Comparison of ENCODE assay signal across 15 mouse cellular contexts in the genomic region with DNA sequence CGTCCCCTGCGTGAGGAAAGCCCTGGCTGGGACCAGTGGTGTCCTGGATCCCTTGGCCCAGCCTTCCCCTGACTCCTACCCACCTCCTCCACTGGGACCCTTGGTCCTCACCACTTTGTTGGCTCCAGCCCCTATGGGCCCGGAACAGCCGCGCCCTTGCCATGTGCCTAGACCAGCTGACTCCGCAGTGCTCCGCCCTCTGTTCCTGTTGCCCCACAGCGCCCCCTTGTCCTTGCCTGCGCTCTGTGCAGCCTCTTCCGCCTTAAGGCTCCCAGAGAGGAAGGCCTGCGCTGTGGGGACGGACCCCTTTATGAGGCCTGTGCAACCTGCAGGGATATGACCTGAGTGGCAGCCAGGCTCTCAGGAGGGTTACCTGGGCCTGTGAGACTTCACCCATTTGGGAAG. TPM values are rescaled to one million over a fixed set of nuclear protein-coding genes. Genes with fewer than 3 reads are reported as not detected.
DNase-seq lines count a peak whose midpoint lies in the region; ATAC-seq and TF ChIP-seq lines count a peak whose summit lies in the region.
"Had no signal": no experiment of that assay in that cellular context is flagged by ENCODE, and none has a peak within 500 bp of the region (broad histone marks: within the 10 kb centered on the region; RNA-seq: fewer than 3 reads in every experiment).

No protein-coding gene starts in this region.

- 93% methylated on average over 12 of the region's 12 CpGs for WGBS in liver, adult 2 months
- 89% methylated on average over 12 of the region's 12 CpGs for WGBS in liver, postnatal 0 days (ENCODE audit: insufficient replicate concordance)
- WGBS in limb, embryonic 10.5 days = 90% methylated on average over 12 of the region's 12 CpGs
- 85% methylated on average over 12 of the region's 12 CpGs for WGBS in midbrain, embryonic 15.5 days

- ATAC-seq in liver, postnatal 0 days = no peak
- ATAC-seq in midbrain, embryonic 15.5 days (replicated peaks) = no peak
- ATAC-seq: forebrain, embryonic 13.5 days had no signal

- DNase-seq in liver, adult 2 months (ENCODE audit: extremely low read depth, low read depth, low spot score) = no peak
- no peak for DNase-seq in liver, postnatal 0 days
- DNase-seq in MEL (ENCODE audit: low read depth, low spot score) = peak; percentile 95
- no peak for DNase-seq in limb, embryonic 10.5 days (ENCODE audit: low spot score)
- DNase-seq in left cerebral cortex, adult 11 months (ENCODE audit: low spot score) = no peak
- DNase-seq: adrenal gland, postnatal 36 days; kidney, postnatal 25 days; right cerebral cortex, postnatal 4 days had no signal

- no peak overlapping the region for H3K4me3 ChIP-seq in liver, adult 2 months (ENCODE audit: insufficient read depth, low read depth, low read length)
- H3K4me3 ChIP-seq in liver, postnatal 0 days (ENCODE audit: low read depth, low read length) = no peak overlapping the region
- H3K4me3 ChIP-seq in MEL (ENCODE audit: control insufficient read depth in 1 of 2, insufficient read depth in 1 of 2, low read depth in 2 of 2, low read length in 2 of 2) = peak overlapping the region; percentile 86 to 94
- no peak overlapping the region for H3K4me3 ChIP-seq in limb, embryonic 10.5 days
- H3K4me3 ChIP-seq in testis, adult 2 months (ENCODE audit: control insufficient read depth, low read depth, low read length) = peak overlapping the region; percentile 87
- no peak overlapping the region for H3K4me3 ChIP-seq in midbrain, embryonic 15.5 days
- H3K4me3 ChIP-seq: forebrain, embryonic 13.5 days; heart, embryonic 13.5 days had no signal

- H3K27ac ChIP-seq in liver, adult 2 months (replicated peaks; ENCODE audit: insufficient read depth, low read depth, low read length) = no peak overlapping the region
- H3K27ac ChIP-seq in liver, postnatal 0 days (ENCODE audit: low read depth) = no peak overlapping the region
- H3K27ac ChIP-seq in MEL (ENCODE audit: control insufficient read depth, low read depth, low read length) = peak overlapping the region; percentile 67
- H3K27ac ChIP-seq in limb, embryonic 10.5 days = peak overlapping the region; percentile 50
- no peak overlapping the region; the same call in 1 of the 2 replicates for H3K27ac ChIP-seq in testis, adult 2 months (ENCODE audit: control insufficient read depth, insufficient read depth, low read depth, low read length)
- no peak overlapping the region for H3K27ac ChIP-seq in midbrain, embryonic 15.5 days
- H3K27ac ChIP-seq: forebrain, embryonic 13.5 days; heart, embryonic 13.5 days had no signal

- TF ChIP-seq EP300 in liver, postnatal 0 days (IDR thresholded peaks at IDR 0.05; ENCODE audit: low read depth) = no peak
- peak; percentile 19 to 35; a peak in 2 of 4 replicates for TF ChIP-seq EP300 in MEL (IDR thresholded peaks at IDR 0.05; ENCODE audit: low read depth in 1 of 2, low read length in 2 of 2)

- H3K79me2 ChIP-seq in liver, adult 2 months (ENCODE audit: control insufficient read depth, insufficient read depth, low read length) = no peaks in the 10 kb centered on the region
- H3K79me2 ChIP-seq in MEL (ENCODE audit: control insufficient read depth, insufficient read depth, low read length, poor library complexity) = peaks cover 19% of the 10 kb centered on the region

- 0 out of 2 replicates have a peak, but pooled peaks have one; percentile 9 for TF ChIP-seq CTCF in liver, adult 2 months (IDR thresholded peaks at IDR 0.05; ENCODE audit: low read depth, low read length)
- TF ChIP-seq CTCF in liver, postnatal 0 days (IDR thresholded peaks at IDR 0.05; ENCODE audit: low read depth) = no peak
- peak; percentile 72 to 92 (median 87) for TF ChIP-seq CTCF in MEL (IDR thresholded peaks at IDR 0.05 in 2 of 3, conservative IDR thresholded peaks at IDR 0.05 in 1 of 3; ENCODE audit: control insufficient read depth in 1 of 3, insufficient read depth in 1 of 3, low read depth in 2 of 3, low read length in 3 of 3, poor library complexity in 1 of 3, severe bottlenecking in 1 of 3)
- TF ChIP-seq CTCF in testis, adult 2 months (IDR thresholded peaks at IDR 0.05; ENCODE audit: control insufficient read depth, insufficient read depth, insufficient replicate concordance, low read depth, low read length) = peak; percentile 61; the same call in 1 of the 2 replicates

- no peaks in the 10 kb centered on the region for H3K36me3 ChIP-seq in liver, adult 2 months (ENCODE audit: control insufficient read depth, insufficient read depth, low read length)
- no peaks in the 10 kb centered on the region for H3K36me3 ChIP-seq in liver, postnatal 0 days (replicated peaks; ENCODE audit: insufficient read depth, low read length)
- peaks cover 0 to 27% of the 10 kb centered on the region in 2 experiments; a peak in 2 of 4 replicates for H3K36me3 ChIP-seq in MEL (ENCODE audit: control insufficient read depth in 1 of 2, insufficient read depth in 2 of 2, low read length in 2 of 2)
- H3K36me3 ChIP-seq in limb, embryonic 10.5 days = no peaks in the 10 kb centered on the region
- H3K36me3 ChIP-seq in testis, adult 2 months (ENCODE audit: control insufficient read depth, insufficient read depth, low read length) = no peaks in the 10 kb centered on the region
- no peaks in the 10 kb centered on the region for H3K36me3 ChIP-seq in midbrain, embryonic 15.5 days (replicated peaks)
- H3K36me3 ChIP-seq: heart, embryonic 13.5 days had no signal

- no peak overlapping the region for H3K4me2 ChIP-seq in liver, postnatal 0 days (ENCODE audit: low read depth, low read length)
- no peak overlapping the region for H3K4me2 ChIP-seq in midbrain, embryonic 15.5 days
- H3K4me2 ChIP-seq: forebrain, embryonic 13.5 days; heart, embryonic 13.5 days had no signal

- TF ChIP-seq POLR2A in liver, adult 2 months (IDR thresholded peaks at IDR 0.05; ENCODE audit: extremely low read depth, insufficient read depth, low read length) = no peak
- TF ChIP-seq POLR2A in MEL (IDR thresholded peaks at IDR 0.05; ENCODE audit: control insufficient read depth in 1 of 2, insufficient read depth in 1 of 2, low read depth in 1 of 2, low read length in 2 of 2, poor library complexity in 1 of 2) = peak; percentile 77 to 86
- peak; percentile 25; the same call in 1 of the 2 replicates for TF ChIP-seq POLR2A in testis, adult 2 months (IDR thresholded peaks at IDR 0.05; ENCODE audit: control insufficient read depth, low read depth, low read length)

- TF ChIP-seq RAD21 in MEL (IDR thresholded peaks at IDR 0.05; ENCODE audit: low read depth, low read length) = peak; percentile 6; the same call in 1 of the 2 replicates

- no peaks in the 10 kb centered on the region for H3K27me3 ChIP-seq in liver, adult 2 months (ENCODE audit: control insufficient read depth, insufficient read depth, low read length)
- H3K27me3 ChIP-seq in liver, postnatal 0 days (ENCODE audit: insufficient read depth, low read length) = no peaks in the 10 kb centered on the region
- H3K27me3 ChIP-seq in MEL (ENCODE audit: control insufficient read depth in 1 of 2, insufficient read depth in 2 of 2, low read length in 2 of 2) = no peaks in the 10 kb centered on the region
- no peaks in the 10 kb centered on the region for H3K27me3 ChIP-seq in limb, embryonic 10.5 days (ENCODE audit: low read depth, poor library complexity, severe bottlenecking)
- no peaks in the 10 kb centered on the region for H3K27me3 ChIP-seq in testis, adult 2 months (ENCODE audit: control insufficient read depth, insufficient read depth, low read length)
- no peaks in the 10 kb centered on the region for H3K27me3 ChIP-seq in midbrain, embryonic 15.5 days (replicated peaks)
- H3K27me3 ChIP-seq: forebrain, embryonic 13.5 days; heart, embryonic 13.5 days had no signal

- no peak overlapping the region for H3K9ac ChIP-seq in liver, adult 2 months (ENCODE audit: low read depth, low read length)
- no peak overlapping the region for H3K9ac ChIP-seq in liver, postnatal 0 days (replicated peaks)
- H3K9ac ChIP-seq in MEL (ENCODE audit: control insufficient read depth, low read depth, low read length, poor library complexity, severe bottlenecking) = peak overlapping the region; percentile 95
- no peak overlapping the region for H3K9ac ChIP-seq in midbrain, embryonic 15.5 days
- H3K9ac ChIP-seq: forebrain, embryonic 13.5 days; heart, embryonic 13.5 days had no signal

- no peaks in the 10 kb centered on the region; the same call in 1 of the 2 replicates for H3K4me1 ChIP-seq in liver, adult 2 months (ENCODE audit: control insufficient read depth, insufficient read depth, low read length)
- no peaks in the 10 kb centered on the region for H3K4me1 ChIP-seq in liver, postnatal 0 days (ENCODE audit: insufficient read depth)
- peaks cover 2 to 39% of the 10 kb centered on the region in 2 experiments; a peak in 3 of 4 replicates for H3K4me1 ChIP-seq in MEL (ENCODE audit: control insufficient read depth in 1 of 2, insufficient read depth in 2 of 2, low read length in 2 of 2)
- peaks cover 8% of the 10 kb centered on the region for H3K4me1 ChIP-seq in limb, embryonic 10.5 days
- H3K4me1 ChIP-seq in testis, adult 2 months (ENCODE audit: control insufficient read depth, insufficient read depth, low read length) = no peaks in the 10 kb centered on the region
- no peaks in the 10 kb centered on the region for H3K4me1 ChIP-seq in midbrain, embryonic 15.5 days
- H3K4me1 ChIP-seq: forebrain, embryonic 13.5 days had no signal

- H3K9me3 ChIP-seq in liver, postnatal 0 days (ENCODE audit: low read length) = no peaks in the 10 kb centered on the region
- no peaks in the 10 kb centered on the region for H3K9me3 ChIP-seq in MEL (replicated peaks; ENCODE audit: insufficient read depth, low read length)
- H3K9me3 ChIP-seq in limb, embryonic 10.5 days (replicated peaks) = no peaks in the 10 kb centered on the region
- no peaks in the 10 kb centered on the region for H3K9me3 ChIP-seq in midbrain, embryonic 15.5 days
- H3K9me3 ChIP-seq: forebrain, embryonic 13.5 days; heart, embryonic 13.5 days had no signal

RNA-seq across cellular contexts. Expression of gene Fam3b, which starts 2.3 kb away (rescaled TPM):
- 0.65 TPM in 1 of 2 replicates, not detected in the other for total RNA-seq in liver, adult 2 months (2014; rRNA removed)
- polyA plus RNA-seq in liver, adult 2 months (2012; rRNA removed) = 0.25 TPM in 1 of 2 replicates, not detected in the other
- polyA plus RNA-seq in liver, postnatal 0 days (2015; fragmentation: Nextera tagmentation; extraction: Ambion mirVana) = 0.15 TPM in 1 of 2 replicates, not detected in the other
- total RNA-seq in MEL (2012; rRNA removed) = 19.2 and 20.6 TPM in 2 replicates
- 10 to 100 TPM in 1 of 2 experiments, not detected in 1; 21.2 TPM for polyA plus RNA-seq in MEL (2012; ENCODE audit: insufficient read depth in 1 of 2, insufficient read length in 2 of 2, low read depth in 1 of 2, low replicate concordance in 2 of 2, missing spikeins in 1 of 2)
- polyA plus RNA-seq in limb, embryonic 10.5 days (2016; fragmentation: Nextera tagmentation; extraction: Ambion mirVana) = not detected in 2 replicates
- 43.5 and 47.0 TPM in 2 replicates for polyA plus RNA-seq in testis, adult 2 months (2012; rRNA removed)
- not detected in 2 replicates for polyA plus RNA-seq in midbrain, embryonic 15.5 days (2015; fragmentation: Nextera tagmentation; extraction: Ambion mirVana)
- total RNA-seq: adrenal gland, postnatal 36 days; gastrocnemius, adult 8-10 months; left cerebral cortex, adult 18-20 months had no signal
- polyA plus RNA-seq: forebrain, embryonic 13.5 days; heart, embryonic 13.5 days; liver, embryonic 16.5 days had no signal

RNA-seq across cellular contexts. Expression of gene Mx1, which starts 49.6 kb away (rescaled TPM):
- total RNA-seq in liver, adult 2 months (2014; rRNA removed) = 1.7 and 2.3 TPM in 2 replicates
- 0.39 and 1.4 TPM in 2 replicates for polyA plus RNA-seq in liver, adult 2 months (2012; rRNA removed)
- polyA plus RNA-seq in liver, postnatal 0 days (2015; fragmentation: Nextera tagmentation; extraction: Ambion mirVana) = 0.63 and 1.0 TPM in 2 replicates
- 0.13 and 0.27 TPM in 2 replicates for total RNA-seq in MEL (2012; rRNA removed)
- under 1 TPM in 1 of 2 experiments, not detected in 1; 0.42 TPM for polyA plus RNA-seq in MEL (2012; ENCODE audit: insufficient read depth in 1 of 2, insufficient read length in 2 of 2, low read depth in 1 of 2, low replicate concordance in 2 of 2, missing spikeins in 1 of 2)
- not detected in 2 replicates for polyA plus RNA-seq in limb, embryonic 10.5 days (2016; fragmentation: Nextera tagmentation; extraction: Ambion mirVana)
- 0.81 and 1.4 TPM in 2 replicates for polyA plus RNA-seq in testis, adult 2 months (2012; rRNA removed)
- 0.19 and 0.34 TPM in 2 replicates for polyA plus RNA-seq in midbrain, embryonic 15.5 days (2015; fragmentation: Nextera tagmentation; extraction: Ambion mirVana)
- polyA plus RNA-seq: forebrain, embryonic 13.5 days had no signal

Comparison
In these comparisons a context has a peak if more than half of its experiments do, and no peak if none do; other contexts are left out.
1. H3K27ac ChIP-seq: peak in MEL (single experiment) and limb, embryonic 10.5 days (single experiment); none in liver, adult 2 months (single experiment), liver, postnatal 0 days (single experiment), testis, adult 2 months (single experiment) and midbrain, embryonic 15.5 days (single experiment).
2. H3K4me3 ChIP-seq: peak in MEL (2 of 2) and testis, adult 2 months (single experiment); none in liver, adult 2 months (single experiment), liver, postnatal 0 days (single experiment), limb, embryonic 10.5 days (single experiment) and midbrain, embryonic 15.5 days (single experiment).